Mouse (Mus musculus) megakaryocyte-erythroid progenitor cell, adult 5 weeks (primary cell): ENCODE results near the gene Gm8229. TPM values are rescaled to one million over a fixed set of nuclear protein-coding genes. Genes with fewer than 3 reads are reported as not detected.

ENCODE experiments used
- polyA plus RNA-seq: library from polyadenylated mRNA; stranded (reverse); fragments of >175 nt; gene quantifications from 2 replicates; pipeline ENCODE4 v1.2.3, GENCODE M21; 2012

The Gm8229 gene
- not detected in 2 replicates for polyA plus RNA-seq

DNA sequence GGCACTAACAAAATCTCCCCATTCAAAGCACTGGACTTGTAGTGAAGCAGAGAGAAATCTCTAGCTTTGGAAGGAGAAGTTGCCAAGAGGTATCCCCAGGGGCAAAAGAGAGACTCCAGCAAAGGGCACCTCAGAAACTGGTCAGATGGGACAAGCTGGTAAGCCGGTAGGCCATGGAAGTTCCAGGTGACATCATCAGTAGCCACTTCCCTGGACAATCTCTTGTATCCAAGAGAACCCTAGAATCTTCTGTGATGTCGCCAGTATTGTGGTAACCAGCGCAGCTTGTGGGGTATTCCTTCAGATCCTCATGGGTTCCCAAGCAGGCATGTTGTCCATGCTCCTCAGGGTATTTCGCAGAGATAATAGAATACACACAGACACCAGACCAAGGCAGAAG, at the start of gene Gm8229:
Gene Gm8229, plus strand, starts transcription at position 301 of the 400 bp plus-strand sequence.

DNA sequence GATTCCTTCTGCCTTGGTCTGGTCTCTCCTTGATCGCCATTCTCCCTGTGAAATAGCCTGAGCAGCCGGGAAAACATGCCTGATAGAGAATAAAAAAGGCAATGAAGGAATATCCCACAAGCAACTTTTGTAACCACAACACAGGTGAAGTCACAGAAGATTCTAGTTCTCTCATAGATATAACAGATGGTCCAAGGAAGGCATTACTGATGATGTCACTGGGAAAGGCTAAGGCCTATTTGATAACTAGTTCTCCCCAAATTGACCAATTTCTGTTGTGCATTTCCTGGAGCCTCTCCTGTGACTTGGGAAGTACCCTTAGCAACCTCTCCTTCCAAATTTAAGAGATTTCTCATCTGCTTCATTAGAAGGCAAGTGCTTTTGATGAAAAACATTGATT, 26.7 kb upstream of the Gm8229 start, which contains the start of gene Gm5930:
Gene Gm5930, minus strand, starts transcription at position 101 of the 400 bp plus-strand sequence.

DNA sequence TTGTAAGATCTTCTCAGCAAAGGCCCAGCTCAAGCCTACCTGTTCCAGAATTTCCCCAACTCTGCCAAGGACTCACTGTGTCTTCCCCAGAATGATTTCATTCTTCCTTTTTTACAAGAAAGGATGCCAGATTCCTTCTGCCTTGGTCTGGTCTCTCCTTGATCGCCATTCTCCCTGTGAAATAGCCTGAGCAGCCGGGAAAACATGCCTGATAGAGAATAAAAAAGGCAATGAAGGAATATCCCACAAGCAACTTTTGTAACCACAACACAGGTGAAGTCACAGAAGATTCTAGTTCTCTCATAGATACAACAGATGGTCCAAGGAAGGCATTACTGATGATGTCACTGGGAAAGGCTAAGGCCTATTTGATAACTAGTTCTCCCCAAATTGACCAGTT, 45.4 kb downstream of the Gm8229 start, which contains the start of gene Gm3371:
Gene Gm3371, minus strand, starts transcription at position 101 of the 400 bp plus-strand sequence.

Other genes with a start within 250 kb of the Gm8229 start
- gene Gm3327, start 241.5 kb upstream of the Gm8229 start, polyA plus RNA-seq, result not detected in 2 replicates
- gene Gm8212, start 167.7 kb upstream of the Gm8229 start, polyA plus RNA-seq, result not detected in 2 replicates
- not detected in 2 replicates for gene 4930503E14Rik, start 152.1 kb upstream of the Gm8229 start, polyA plus RNA-seq
- gene Gm8220, start 79.8 kb upstream of the Gm8229 start, polyA plus RNA-seq, result not detected in 2 replicates
- gene Gm5930, start 26.8 kb upstream of the Gm8229 start, polyA plus RNA-seq, result not detected in 2 replicates
- gene Gm3371, start 45.3 kb downstream of the Gm8229 start, polyA plus RNA-seq, result not detected in 2 replicates
- gene Gm8232, start 68.3 kb downstream of the Gm8229 start, polyA plus RNA-seq, result not detected in 2 replicates
- not detected in 2 replicates for gene BC061237, start 127.1 kb downstream of the Gm8229 start, polyA plus RNA-seq
- not detected in 2 replicates for gene Gm17093, start 152.9 kb downstream of the Gm8229 start, polyA plus RNA-seq
- gene Gm8247, start 217.8 kb downstream of the Gm8229 start, polyA plus RNA-seq, result not detected in 2 replicates